Mouse (Mus musculus): ENCODE measurements around the gene Rtl5.

Gene Rtl5

DNA sequence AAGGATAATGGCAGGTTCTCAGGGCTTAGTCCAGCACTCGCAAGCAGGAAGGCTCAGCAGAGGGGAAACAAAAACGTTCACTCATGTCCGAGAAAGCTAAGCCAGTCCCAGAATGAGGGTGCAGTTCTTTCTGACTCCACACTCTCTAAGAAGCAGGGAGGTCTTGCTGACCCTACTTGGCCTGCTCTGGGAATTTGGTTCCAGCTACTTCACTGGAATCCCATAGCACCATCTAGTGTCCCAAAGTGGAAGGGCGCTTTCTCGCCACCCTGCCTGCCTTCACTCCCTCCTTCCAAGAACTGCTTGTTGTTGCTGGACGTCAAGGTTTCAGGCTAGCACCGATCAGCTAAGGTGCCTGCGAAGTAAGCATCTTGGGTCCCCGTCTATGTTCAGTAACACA is 5.0 kb downstream of the Rtl5 start:
- DNase-seq (ENCODE audit: low spot score): peak; percentile 88

DNA sequence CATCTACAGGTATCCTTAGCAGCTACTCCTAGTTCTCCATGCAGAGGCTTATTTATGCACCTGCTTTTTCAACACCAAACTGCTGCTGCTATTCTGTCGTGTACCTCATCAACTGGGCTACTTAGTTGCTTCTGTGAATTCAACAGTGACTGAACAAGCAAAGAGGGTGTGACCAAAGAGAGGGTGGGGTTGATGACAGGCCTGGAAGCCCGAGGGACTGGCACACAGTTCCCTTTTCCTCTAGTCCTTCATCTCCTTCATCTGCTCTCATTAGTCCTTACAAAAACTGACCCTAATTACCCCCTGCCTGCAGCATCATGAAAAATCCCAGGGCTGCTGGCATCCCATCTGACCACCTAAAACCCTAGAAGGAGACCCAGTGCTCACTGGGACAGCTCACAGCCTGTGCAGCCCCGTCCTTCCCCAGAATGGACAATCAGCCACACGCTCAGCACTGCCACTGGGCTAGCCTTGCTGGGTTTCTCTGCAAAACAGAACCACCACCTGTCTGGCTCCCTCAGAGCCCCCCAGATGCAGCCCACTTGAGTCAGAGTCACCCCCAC is 5.8 kb downstream of the Rtl5 start:
- no peak for DNase-seq (ENCODE audit: low spot score)

DNA sequence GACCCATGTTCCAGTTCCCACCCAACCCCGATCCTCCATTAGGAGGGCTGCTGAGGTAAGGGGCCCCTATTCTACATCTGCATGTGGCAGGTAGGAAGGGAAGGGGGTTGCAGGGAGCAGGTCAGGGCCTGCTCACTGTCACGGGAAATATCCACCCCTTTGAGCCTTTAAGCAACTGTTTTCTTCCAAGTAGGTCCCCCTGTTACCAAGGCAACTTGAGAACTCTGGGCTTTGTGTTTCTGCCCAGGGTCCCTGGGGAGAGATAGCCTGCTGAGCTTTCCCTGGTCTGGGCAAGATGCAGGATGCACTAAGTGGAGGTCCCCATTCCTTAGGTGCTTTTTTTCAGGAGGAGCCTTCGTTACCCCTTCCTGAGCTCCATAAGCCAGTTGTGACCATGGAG is 7.0 kb downstream of the Rtl5 start:
- DNase-seq (ENCODE audit: low spot score): no peak

DNA sequence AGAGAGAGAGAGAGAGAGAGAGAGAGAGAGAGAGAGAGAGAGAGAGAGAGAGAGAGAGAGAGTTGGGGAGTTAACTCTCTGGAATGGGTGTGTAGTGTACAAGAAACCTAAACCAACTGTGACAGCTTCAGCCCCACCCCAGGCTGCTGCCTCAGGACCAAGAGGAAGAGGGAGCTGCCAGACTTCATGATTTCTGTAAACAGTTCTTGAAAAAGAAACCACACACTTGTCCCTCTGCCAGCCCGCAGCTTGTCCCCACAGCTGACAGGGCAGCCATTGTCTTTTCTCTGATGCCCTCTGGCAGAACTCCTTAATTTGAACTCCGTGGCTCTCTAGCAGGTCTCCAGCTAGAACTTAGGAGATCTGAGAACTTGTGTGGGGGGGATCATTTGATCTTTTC is 10.2 kb downstream of the Rtl5 start:
- DNase-seq (ENCODE audit: low spot score): no peak

DNA sequence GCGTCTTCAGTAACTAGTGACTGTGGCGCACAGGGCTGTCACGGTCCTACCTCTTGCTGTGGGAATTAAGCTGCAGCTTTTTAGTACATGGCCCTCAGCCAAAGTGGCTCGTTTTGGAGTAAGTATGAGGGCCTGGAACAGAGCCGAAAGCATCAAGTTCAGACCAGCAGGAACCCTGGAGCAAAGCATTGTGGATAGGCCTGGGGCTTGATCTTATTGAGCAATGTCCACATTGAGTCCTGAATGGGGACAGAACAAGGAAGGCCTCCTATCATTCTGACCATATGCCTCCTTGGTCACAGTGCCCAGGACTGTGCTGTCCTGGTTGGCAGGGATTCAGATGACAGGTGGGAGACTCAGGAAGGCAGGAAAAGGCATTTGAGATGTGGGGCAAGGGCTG is 10.9 kb downstream of the Rtl5 start:
- DNase-seq (ENCODE audit: low spot score): no peak

DNA sequence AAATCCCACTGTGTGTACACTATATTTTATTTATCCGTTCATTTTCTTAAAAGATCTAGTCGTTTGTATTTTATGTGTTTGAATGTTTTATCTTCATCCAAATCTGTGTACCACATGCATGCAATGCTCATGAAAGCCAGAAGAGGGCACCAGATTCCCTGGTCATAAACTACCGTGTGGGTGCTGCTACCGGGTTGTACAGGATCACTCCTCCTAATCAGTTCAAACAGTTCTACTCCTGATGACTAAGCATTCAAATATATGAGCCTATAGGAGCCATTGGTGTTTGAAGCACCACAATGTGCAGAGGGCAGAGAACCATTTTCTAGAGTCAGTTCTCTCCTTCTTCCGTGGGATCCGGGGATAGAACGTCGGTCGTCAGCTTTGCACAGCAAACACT is 11.7 kb downstream of the Rtl5 start:
- DNase-seq (ENCODE audit: low spot score): peak; percentile 53

DNA sequence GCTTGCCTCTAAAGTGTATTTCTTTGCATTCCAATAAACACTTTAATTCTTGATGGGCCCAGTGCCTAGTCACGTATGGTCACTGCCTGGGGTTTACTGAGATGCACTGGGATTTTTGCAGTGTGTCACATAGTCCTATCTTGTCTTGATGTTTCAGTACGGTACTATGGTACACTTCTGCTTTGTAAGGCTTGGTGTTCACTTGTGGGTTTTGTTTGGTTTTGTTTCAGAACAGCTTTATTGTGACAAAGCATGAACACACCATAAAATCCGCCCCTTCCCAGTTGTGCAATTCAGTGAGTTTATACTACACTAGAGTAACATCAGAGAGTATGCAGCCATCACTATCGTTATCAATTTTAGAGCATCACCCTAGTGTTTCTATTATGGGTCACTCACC is 17.1 kb downstream of the Rtl5 start:
- no peak for DNase-seq (ENCODE audit: low spot score)

DNA sequence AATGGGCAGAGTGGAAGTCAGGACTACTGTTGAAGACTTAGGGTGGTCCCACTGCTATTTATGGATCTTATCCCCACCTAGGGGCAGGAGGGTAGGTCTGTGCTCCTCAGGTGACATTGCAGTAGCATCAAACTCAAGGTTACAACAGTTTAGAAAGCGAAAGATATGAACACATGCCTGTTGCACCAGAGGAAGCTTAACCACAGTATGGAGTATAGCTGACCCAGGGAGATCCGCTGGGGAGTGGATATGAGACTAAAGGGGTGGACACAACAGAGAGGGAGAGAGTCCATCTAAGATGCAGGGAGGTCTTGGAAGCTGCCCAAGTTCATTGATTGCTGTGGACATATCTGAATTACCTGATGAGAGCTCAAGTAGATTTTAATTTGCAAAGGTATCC is 17.7 kb downstream of the Rtl5 start:
- DNase-seq (ENCODE audit: low spot score): no peak

DNA sequence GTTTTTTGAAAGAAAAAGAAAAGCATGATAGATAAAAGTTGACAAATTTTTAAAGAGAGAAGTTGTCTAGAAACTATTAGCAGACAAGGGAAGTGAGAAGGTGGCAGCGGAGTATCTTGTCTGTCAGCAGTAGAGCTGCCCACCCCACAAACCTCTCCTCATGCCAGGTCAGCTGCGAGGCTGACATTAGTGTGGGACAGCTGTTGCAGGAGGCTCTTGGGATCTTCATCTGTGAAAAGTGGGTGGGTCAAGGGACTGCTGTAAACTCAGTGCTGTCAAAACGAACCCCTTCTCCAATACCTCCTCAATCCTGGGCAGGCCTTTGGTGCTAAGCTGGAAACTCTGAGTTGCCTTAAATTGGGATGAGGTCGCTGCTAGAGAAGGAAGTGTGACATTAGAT is 19.9 kb downstream of the Rtl5 start:
- no peak for DNase-seq (ENCODE audit: low spot score)

DNA sequence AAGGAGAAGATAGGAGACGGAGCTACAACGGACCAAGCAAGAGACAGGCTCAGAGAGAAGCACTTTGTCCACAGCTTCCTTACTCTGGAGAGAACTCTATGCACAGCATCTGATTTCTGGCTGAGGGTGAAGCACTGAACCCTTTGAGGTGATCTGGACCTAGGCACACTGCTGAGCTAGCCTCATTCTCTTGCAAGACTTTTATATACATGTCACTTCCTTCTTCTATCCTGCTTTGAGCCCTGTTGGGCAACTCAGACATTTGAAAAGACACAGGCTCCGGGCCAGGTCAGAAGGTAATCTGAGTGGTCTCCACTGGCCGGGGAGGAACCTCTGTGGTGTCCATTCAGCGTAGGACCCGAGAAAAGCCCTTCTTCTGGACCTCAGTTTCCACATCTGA is 20.6 kb downstream of the Rtl5 start:
- no peak for DNase-seq (ENCODE audit: low spot score)

DNA sequence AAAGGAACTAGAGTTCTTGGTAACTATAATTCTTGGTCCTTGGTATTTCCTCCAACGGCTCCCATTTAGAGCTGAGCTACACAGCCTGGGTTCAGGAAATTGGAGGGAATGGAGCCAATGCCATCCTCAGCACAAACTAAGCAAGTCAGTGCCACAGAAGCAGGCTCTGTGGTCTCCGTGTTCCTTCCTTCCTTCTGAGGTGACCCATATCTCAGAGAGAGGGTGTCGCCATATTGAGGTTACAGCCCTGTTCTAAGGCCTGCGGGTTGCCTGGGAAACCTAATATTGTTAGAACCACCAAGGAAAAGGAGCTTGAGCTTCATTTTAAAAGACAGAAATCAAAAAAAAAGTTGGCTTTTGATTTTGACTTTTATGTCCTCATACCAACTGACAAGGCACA is 28.7 kb downstream of the Rtl5 start:
- DNase-seq (ENCODE audit: low spot score): no peak

DNA sequence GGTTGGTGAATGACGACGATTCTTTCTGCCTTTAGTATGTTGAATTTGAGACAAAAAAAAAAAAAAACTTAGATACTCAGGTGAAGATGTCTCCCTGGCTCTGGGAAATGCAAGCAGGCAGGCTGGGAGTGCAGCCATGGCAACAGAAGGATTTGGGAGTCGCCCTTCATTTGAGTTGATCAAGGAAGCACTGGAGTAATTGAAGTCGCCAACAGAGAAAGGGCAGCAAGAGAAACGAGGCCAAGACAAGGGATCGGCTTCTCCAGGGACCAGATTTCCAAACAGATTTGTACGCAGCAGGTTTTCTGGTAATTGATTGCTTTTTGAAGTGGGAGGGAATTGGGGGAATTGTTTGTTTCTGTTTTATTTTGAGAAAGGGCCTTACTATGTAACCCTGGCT is 29.5 kb downstream of the Rtl5 start:
- DNase-seq (ENCODE audit: low spot score): no peak

DNA sequence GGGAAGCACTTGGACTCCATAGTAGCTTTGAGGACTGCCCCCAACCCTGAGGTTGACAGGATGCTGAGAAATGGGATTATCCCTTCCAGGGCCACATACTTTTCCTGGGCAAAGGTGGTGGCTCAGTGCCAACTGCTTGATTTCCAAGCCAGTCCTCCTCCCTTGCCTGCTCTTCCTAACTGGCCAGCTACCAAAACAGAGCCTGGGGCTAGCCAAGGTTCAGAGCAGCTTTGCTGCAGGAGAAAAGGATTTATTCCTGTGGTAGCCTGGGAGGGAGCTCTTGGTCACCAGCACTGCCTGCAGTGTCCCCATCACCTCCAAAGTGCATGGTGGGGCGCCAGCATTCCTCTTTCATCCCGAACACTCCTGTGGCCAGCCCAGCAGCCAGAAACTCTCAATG is 33.6 kb downstream of the Rtl5 start:
- DNase-seq (ENCODE audit: low spot score): no peak

DNA sequence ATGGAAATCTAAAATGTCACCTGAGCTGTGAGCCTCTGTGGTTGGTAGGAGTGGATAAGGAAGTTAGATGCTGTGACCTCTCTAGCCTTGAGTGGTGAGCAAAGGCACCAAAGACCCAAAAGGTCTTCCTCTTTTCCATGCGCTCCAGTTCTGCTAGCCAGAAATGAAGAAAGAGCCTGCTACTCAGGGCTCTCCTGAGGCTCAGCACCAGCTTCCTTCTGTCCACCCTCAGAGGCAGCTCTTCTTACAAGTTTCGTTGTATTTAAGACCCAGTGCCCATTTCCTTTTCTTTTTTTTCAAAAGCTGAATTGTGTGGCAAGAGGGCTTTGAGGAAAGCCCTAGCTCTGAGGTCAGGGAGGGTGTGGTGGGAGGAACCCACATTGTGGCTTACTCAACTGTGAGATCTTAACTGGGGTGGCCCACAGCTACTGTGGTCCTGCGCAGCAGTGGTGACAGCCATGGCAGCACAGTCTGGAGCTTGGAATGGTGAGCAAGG is 34.2 kb downstream of the Rtl5 start:
- no peak for DNase-seq (ENCODE audit: low spot score)

DNA sequence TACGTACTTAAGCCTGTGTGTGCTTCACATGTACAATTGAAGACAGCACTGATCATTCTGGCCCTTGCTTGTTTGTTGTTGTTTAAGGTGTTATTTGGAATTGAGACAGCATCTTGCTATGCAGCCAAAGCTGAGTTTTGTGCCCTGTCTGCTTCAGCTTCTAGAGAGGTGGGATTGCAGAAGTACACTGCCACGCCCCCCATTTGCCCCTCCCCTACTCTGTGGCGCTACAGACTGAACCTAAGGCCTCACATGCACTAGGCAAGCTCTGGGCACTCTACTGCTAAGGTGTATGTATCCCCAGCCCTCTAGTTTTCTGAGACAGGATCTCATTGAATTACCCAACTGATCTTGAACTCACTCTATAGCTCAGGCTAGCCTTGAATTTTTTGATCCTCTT is 35.4 kb downstream of the Rtl5 start:
- no peak for DNase-seq (ENCODE audit: low spot score)

DNA sequence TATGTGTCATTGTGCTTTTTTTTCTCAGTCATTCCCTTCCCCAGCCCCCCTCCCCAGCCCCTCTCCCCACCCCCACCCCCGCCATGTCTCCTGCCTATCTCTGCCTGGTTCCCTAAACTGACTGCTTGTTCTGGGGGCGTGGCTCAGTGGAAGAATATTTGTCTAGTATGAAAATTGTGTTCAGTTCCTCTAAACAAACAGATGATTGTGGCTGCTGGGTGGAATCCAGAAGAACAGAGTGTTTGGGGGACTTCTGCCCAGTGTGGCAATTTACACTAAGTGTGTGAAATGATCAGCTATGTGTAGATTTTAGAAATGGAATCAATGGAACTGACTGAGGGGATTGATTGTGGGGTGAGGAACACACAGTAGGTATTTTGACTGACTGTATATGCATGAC is 37.5 kb downstream of the Rtl5 start:
- DNase-seq (ENCODE audit: low spot score): no peak

DNA sequence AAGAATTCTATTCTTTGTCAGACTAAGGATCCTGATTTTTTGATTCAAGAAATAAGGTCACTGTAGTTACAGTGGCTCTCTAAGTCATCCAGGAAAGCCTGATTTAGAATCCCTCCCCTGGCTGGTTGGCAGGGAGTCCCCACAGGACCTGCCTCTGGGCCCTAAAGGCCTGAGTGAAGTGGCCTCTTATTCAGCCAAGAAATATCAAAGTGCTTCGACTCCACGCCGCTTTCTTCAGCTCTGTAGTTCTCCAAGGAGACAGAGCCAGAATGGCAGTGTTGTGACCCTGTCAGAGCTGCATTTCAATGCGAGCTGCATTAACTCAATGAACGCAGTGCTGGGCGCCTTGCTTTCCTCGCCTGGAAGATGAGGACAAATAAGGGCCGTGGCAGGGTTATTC is 38.7 kb downstream of the Rtl5 start:
- peak; percentile 21 for DNase-seq (ENCODE audit: low spot score)

DNA sequence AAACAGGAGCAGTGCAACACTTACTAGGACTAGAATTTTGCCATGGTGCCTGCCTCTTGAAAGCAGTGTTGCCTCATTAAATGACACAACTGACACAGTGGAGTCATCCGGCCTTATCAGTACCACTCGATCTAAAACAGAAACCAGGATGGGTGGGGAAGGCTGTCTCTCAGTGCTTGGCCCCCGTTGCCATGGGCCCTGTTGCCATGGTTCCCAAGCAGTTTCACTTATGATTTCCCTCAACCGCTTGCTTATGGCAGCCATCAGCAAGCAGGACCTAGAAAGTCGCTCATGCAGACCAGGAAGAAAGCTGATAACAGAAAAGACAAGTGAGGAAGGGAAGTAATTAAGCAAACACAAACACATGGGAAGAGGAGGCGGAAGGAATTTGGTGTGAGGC is 39.3 kb downstream of the Rtl5 start:
- peak; percentile 30 for DNase-seq (ENCODE audit: low spot score)

DNA sequence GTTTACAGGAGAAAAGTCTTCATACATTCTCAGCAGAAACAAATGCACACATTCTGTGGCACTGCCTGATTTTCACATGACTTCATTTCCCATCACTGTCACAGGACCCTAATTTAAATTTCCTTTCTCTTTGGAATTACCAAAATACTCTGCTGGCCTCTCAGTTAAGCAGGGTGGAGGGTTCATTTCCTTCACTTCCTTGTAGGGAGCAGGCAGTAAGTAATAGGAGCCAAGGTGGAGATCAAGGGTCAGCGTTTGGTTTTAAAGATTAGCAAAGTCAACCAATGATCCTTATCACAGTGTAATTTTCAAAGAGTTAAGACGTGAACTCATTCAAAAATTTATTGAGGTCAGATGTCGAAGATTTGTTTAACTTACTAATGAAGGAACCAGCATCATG is 46.1 kb downstream of the Rtl5 start:
- DNase-seq (ENCODE audit: low spot score): no peak

DNA sequence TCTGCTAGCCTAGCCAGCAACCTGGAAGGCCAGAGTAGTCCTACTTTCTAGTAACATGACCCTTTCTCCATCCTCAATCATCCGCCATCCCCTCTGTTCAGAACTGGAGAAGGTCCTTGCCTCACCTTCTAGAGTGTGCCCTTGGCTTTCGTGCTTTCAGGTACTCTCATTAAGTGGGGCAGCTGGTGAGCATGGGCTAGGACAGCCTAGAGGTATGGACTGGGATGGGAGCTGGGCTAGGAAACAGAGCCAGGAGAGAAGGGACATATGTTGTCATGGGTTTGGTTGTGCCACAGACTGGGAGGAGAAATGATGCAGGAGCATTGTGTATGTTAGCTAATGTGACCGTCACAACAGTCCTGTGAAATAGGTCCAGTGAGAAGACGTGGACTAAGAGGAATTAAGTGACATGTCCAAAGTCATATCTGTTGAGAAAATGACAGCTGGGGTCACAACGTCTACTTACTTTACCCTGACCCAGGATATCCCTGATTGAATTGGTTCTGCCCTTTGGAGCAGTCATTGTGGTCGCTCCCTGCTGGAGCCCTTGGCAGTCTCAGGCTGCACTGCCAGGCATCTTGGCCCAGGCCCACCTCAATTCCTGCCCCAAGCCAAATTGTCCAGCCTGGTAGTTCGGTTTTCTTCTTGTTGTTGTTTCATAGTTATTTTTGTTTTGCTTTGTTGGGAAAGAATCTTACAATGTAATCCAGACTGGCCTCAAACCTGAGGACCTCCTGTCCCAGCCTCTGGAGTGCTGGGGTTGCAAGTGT is 51.4 kb downstream of the Rtl5 start:
- no peak for DNase-seq (ENCODE audit: low spot score)

DNA sequence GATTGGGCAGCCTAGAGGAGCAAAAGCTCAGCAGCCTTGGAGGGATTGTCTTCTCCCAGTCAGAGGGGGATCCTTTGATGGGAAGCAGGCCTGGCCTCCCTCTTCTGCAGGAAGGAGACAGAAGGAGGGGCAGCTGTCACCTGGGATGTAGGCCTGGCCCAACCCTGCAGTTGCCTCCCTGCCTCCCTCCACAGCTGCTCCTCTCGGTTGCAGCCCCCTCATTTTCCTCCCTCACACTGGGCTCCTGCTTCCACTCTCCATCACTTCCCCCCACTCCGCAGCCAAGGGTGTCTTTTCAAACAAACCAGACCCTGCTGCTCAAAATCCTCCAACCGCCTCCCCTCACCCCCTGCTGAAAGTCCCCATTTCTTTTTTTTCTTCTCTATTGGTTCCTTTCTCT is 52.2 kb downstream of the Rtl5 start:
- no peak for DNase-seq (ENCODE audit: low spot score)

DNA sequence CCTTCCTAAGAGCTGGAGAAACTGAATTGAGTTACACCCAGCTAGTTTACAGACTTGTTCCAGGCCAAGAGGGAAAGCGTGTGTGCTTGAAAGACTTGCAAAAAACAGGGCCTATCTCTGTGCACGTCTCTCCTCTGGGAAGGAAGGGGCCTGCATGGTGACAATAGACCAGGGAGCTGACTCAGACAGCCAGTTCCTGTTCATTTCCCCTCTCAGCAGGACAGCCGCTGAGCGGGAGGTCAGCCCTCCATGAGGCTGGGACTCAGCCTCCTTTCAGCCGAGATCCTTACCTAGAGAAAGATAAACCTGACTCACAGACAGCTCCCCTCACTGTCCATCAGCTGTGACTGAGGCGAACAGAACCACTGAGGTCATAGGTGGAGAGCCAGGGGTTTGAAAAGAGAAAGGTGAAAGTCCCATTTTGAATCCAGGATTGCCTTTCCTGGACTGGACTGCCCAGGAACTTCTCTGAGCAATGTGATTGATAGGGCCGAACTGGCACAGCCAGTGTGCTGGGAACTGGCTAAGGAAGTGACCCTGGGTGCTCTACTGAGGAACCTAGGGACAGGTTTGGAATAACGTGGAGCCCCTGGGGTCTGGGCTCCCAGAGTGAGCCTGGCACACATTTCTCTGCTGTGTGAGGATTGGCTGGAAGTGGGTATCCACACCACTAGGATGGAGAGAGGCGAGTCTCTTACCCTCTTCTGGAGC is 53.7 kb downstream of the Rtl5 start:
- DNase-seq (ENCODE audit: low spot score): no peak

All from embryo, embryonic 10.5 days (tissue).